Mouse (Mus musculus) embryonic facial prominence, embryonic 10.5 days (tissue): Measurements from ENCODE around the gene Tnfsf11. TPM values are rescaled to one million over a fixed set of nuclear protein-coding genes. Genes with fewer than 3 reads are reported as not detected.
A peak's percentile ranks its signal among the peaks of the same experiment; 100 is the strongest.

Experiments
- DNase-seq: peaks from one replicate; pipeline ENCODE4 v3.0.0-alpha.2; 2017; ENCODE audit warnings: low spot score
- H3K27ac ChIP-seq: fragments of 300-500 bp; sonication (generic); replicated peaks from 2 replicates; pipeline ENCODE4 v1.5.1; 2016; ENCODE audit warnings: mild to moderate bottlenecking
- H3K27me3 ChIP-seq: fragments of 300-500 bp; sonication (generic); replicated peaks from 2 replicates; pipeline ENCODE4 v1.6.1; 2016; ENCODE audit warnings: low read depth, mild to moderate bottlenecking; ENCODE audit not compliant: poor library complexity, severe bottlenecking
- H3K36me3 ChIP-seq: fragments of 300-500 bp; sonication (generic); replicated peaks from 2 replicates; pipeline ENCODE4 v1.6.1; 2016; ENCODE audit warnings: mild to moderate bottlenecking, moderate library complexity
- H3K4me1 ChIP-seq: fragments of 300-500 bp; sonication (generic); 2 replicates; pipeline ENCODE4 v1.6.1; 2016
- H3K4me3 ChIP-seq: fragments of 300-500 bp; sonication (generic); 2 replicates; pipeline ENCODE4 v1.5.1; 2016; ENCODE audit warnings: mild to moderate bottlenecking, moderate library complexity
- H3K9me3 ChIP-seq: fragments of 300-500 bp; sonication (generic); 2 replicates; pipeline ENCODE4 v1.6.1; 2016; ENCODE audit warnings: mild to moderate bottlenecking
- WGBS: fragments of 180-500 bp; shearing (Covaris S2); methylation state at CpG from one replicate; pipeline ENCODE4 v1.1.7; 2016; 5-methylcytosine and 5-hydroxymethylcytosine counted together
- polyA plus RNA-seq: library from polyadenylated mRNA; unstranded; fragments of >200 nt; fragmentation: Nextera tagmentation; extraction: Ambion mirVana; gene quantifications from 2 replicates; pipeline ENCODE4 v1.2.1, GENCODE M21; 2016

Gene Tnfsf11
- polyA plus RNA-seq = 0.09 TPM in 2 replicates

DNA sequence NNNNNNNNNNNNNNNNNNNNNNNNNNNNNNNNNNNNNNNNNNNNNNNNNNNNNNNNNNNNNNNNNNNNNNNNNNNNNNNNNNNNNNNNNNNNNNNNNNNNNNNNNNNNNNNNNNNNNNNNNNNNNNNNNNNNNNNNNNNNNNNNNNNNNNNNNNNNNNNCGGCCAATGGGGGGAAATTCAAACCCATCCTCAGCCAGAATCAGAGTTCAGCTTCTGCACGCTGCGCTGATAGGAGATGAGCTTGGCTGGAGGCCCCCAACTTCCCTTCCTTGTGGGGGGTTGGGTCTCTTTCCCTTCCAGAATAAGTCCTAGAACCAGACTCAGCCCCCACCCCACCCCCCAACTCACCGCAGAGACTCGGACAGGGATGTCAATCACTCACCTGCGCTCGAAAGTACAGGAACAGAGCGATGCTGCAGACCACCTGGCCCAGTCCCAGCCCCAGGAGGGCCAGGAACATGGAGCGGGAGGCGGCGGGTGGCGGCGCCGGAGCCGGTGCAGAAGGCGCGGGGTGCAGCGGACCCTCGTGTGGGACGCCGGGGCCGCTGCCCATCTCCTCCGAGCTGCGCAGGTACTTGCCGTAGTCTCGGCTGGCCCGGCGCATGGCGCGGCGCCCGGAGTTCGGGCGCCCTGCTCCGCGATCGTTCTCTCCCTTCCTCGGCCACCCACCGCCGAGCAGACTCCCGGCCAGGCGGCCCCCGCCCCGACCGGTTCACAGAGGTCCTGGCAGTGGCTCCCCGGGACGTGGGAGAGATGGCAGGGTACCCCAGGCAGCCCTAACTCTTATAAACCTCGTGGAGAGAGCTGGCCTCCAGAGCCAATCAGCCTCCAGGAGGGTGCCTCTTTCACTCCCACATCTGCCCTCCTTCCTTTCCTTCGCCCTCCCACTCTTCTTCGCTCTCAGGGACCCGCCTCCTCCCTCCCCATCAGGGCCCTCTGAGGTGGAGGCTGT lies at the start of gene Tnfsf11:
TSS of gene Tnfsf11 (minus strand) at position 758 of the 952 bp plus-strand sequence.
- H3K27ac ChIP-seq = peak within 1 kb of the TSS; percentile 54; the same call in 1 of the 2 replicates
- WGBS = 1% methylated on average over 51 of the region's 51 CpGs
- no peaks in the 10 kb centered on the region for H3K36me3 ChIP-seq
- peaks cover 11% of the 10 kb centered on the region for H3K4me1 ChIP-seq
- peaks cover 42% of the 10 kb centered on the region for H3K27me3 ChIP-seq
- H3K9me3 ChIP-seq = no peaks in the 10 kb centered on the region
- H3K4me3 ChIP-seq = peak within 1 kb of the TSS; percentile 63
- peak; percentile 52 for DNase-seq

DNA sequence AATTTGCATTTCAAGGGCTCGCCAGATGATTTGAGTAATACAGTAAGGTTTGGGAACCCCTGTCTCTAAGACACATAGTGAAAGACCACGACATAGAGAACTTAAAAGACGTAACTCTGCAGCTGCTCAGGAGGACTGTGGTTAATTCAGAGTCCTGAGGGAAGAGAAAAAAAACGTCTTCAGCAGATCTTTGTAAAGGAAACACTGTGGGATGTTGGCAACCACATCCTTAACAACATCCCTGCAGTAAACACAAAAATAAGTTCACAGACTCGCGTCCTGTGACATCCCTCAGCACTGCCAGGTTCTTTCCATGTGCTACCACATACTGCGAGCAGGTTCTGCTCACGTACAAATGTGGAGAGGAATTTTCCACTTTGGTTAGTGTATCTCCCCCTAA lies 48.9 kb upstream of the Tnfsf11 start:
- H3K4me3 ChIP-seq = no peak overlapping the region
- no peaks in the 10 kb centered on the region for H3K36me3 ChIP-seq
- H3K9me3 ChIP-seq = no peaks in the 10 kb centered on the region
- WGBS = 70% methylated on average over 8 of the region's 8 CpGs
- DNase-seq = no peak
- no peaks in the 10 kb centered on the region for H3K4me1 ChIP-seq
- no peaks in the 10 kb centered on the region for H3K27me3 ChIP-seq
- no peak overlapping the region for H3K27ac ChIP-seq

- no peaks in the 10 kb centered on the region for H3K9me3 ChIP-seq
- no peaks in the 10 kb centered on the region for H3K4me1 ChIP-seq
- H3K36me3 ChIP-seq = no peaks in the 10 kb centered on the region
- 80% methylated on average over 4 of the region's 4 CpGs for WGBS
- no peak overlapping the region for H3K27ac ChIP-seq
- H3K27me3 ChIP-seq = no peaks in the 10 kb centered on the region
- DNase-seq = no peak
- no peak overlapping the region for H3K4me3 ChIP-seq
Measured at GRCm38 (mm10) chr14:78355381-78355780, 47.5 kb upstream of the Tnfsf11 start.

- whole genome bisulfite sequencing = 82% methylated on average over 4 of the region's 4 CpGs
- Histone ChIP-seq H3K4me1 (no peaks in the 10 kb centered on the region), H3K9me3 (no peaks in the 10 kb centered on the region), H3K27ac (no peak overlapping the region), H3K36me3 (no peaks in the 10 kb centered on the region), H3K4me3 (no peak overlapping the region), H3K27me3 (no peaks in the 10 kb centered on the region)
- DNase-seq = no peak
Measured at GRCm38 (mm10) chr14:78352865-78353264, 45.0 kb upstream of the Tnfsf11 start.

- Histone ChIP-seq H3K36me3 (no peaks in the 10 kb centered on the region), H3K27me3 (no peaks in the 10 kb centered on the region), H3K4me1 (no peaks in the 10 kb centered on the region), H3K27ac (no peak overlapping the region), H3K4me3 (no peak overlapping the region), H3K9me3 (no peaks in the 10 kb centered on the region)
- DNase-seq = no peak
- WGBS = 93% methylated on average over 7 of the region's 7 CpGs
Measured at GRCm38 (mm10) chr14:78351544-78351943, 43.7 kb upstream of the Tnfsf11 start.

DNA sequence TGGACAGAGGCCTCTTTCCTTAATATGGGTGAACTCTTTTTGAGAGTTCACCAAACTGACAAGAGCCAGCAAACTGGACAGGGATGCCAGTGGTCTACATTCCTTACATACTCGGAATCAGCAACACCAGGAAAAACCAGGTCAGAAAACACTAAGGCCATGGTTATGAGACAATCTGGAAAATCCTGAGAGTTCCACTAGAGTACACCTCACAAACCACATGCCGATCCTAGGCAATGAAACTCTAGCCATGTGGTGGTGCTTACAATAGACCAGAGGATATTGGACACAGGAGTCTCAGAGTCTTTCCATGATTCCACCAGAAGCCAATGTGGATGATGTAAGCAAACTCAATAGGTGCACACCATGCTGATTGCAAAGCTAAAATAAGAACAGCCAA lies 39.9 kb upstream of the Tnfsf11 start:
- 81% methylated on average over 2 of the region's 2 CpGs for WGBS
- no peaks in the 10 kb centered on the region for H3K4me1 ChIP-seq
- no peak overlapping the region for H3K4me3 ChIP-seq
- H3K9me3 ChIP-seq = no peaks in the 10 kb centered on the region
- H3K27ac ChIP-seq = no peak overlapping the region
- no peaks in the 10 kb centered on the region for H3K36me3 ChIP-seq
- DNase-seq = no peak
- no peaks in the 10 kb centered on the region for H3K27me3 ChIP-seq

DNA sequence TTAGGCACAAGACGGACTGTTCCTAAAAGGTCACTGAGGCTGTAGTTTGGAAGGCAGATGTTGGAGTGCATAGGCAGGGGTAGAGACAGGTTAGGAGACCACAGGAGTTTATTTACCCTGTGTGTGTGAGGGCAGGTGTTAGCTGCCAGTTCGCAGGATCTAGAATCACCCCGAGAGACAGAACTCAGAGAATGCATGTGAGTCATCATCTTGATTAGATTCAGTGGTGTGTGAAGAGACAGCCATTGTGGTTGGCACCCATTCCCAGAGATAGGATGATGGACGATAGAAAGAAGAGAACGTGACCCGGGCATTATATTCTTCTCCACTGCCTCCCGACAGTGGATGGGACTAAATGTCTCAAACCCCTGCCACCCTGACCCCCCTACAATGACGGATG lies 35.2 kb upstream of the Tnfsf11 start:
- no peaks in the 10 kb centered on the region for H3K9me3 ChIP-seq
- H3K4me3 ChIP-seq = no peak overlapping the region
- WGBS = 75% methylated on average over 8 of the region's 8 CpGs
- H3K4me1 ChIP-seq = no peaks in the 10 kb centered on the region
- H3K27me3 ChIP-seq = no peaks in the 10 kb centered on the region
- DNase-seq = no peak
- no peaks in the 10 kb centered on the region for H3K36me3 ChIP-seq
- no peak overlapping the region for H3K27ac ChIP-seq

GRCm38 (mm10) chr14:78342146-78342545 lies 34.3 kb upstream of the Tnfsf11 start:
- WGBS = 83% methylated on average over 4 of the region's 4 CpGs
- Histone ChIP-seq H3K27me3 (no peaks in the 10 kb centered on the region), H3K27ac (no peak overlapping the region), H3K4me1 (no peaks in the 10 kb centered on the region), H3K9me3 (no peaks in the 10 kb centered on the region), H3K36me3 (no peaks in the 10 kb centered on the region), H3K4me3 (no peak overlapping the region)
- no peak for DNase-seq

GRCm38 (mm10) chr14:78333341-78333740 lies 25.5 kb upstream of the Tnfsf11 start:
- Histone ChIP-seq H3K9me3 (no peaks in the 10 kb centered on the region), H3K36me3 (no peaks in the 10 kb centered on the region), H3K27ac (no peak overlapping the region), H3K4me3 (no peak overlapping the region), H3K4me1 (peaks cover 13% of the 10 kb centered on the region), H3K27me3 (no peaks in the 10 kb centered on the region)
- WGBS = 86% methylated on average over 3 of the region's 3 CpGs
- no peak for DNase-seq

DNA sequence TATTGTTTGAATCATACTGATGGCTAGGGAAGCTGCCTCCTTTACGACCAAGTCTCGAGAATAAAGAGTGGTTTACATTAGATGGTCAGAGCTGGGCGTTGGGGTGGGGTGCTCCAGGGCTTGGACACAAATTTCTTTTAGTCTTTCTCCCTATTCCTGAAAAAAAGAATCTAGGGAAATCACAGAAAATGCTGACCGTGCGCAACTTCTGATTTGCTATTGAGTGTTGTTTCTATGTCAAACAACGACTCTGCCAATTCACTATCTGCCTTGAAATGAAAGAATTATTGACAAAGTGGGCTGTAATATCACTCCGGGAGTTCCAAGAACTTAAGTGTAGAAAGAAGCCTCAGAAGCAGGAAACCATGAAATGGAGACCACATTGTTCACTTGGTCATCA lies 23.5 kb upstream of the Tnfsf11 start:
- no peaks in the 10 kb centered on the region for H3K9me3 ChIP-seq
- H3K36me3 ChIP-seq = no peaks in the 10 kb centered on the region
- WGBS = 84% methylated on average over 7 of the region's 7 CpGs
- H3K4me1 ChIP-seq = peaks cover 13% of the 10 kb centered on the region
- H3K27me3 ChIP-seq = no peaks in the 10 kb centered on the region
- no peak for DNase-seq
- H3K4me3 ChIP-seq = no peak overlapping the region
- H3K27ac ChIP-seq = no peak overlapping the region

- no peak for DNase-seq
- Histone ChIP-seq H3K9me3 (no peaks in the 10 kb centered on the region), H3K4me3 (no peak overlapping the region), H3K27ac (no peak overlapping the region), H3K36me3 (no peaks in the 10 kb centered on the region), H3K4me1 (peaks cover 13% of the 10 kb centered on the region), H3K27me3 (no peaks in the 10 kb centered on the region)
- 55% methylated on average over 11 of the region's 11 CpGs for WGBS
Measured at GRCm38 (mm10) chr14:78330576-78331300, 22.9 kb upstream of the Tnfsf11 start.

DNA sequence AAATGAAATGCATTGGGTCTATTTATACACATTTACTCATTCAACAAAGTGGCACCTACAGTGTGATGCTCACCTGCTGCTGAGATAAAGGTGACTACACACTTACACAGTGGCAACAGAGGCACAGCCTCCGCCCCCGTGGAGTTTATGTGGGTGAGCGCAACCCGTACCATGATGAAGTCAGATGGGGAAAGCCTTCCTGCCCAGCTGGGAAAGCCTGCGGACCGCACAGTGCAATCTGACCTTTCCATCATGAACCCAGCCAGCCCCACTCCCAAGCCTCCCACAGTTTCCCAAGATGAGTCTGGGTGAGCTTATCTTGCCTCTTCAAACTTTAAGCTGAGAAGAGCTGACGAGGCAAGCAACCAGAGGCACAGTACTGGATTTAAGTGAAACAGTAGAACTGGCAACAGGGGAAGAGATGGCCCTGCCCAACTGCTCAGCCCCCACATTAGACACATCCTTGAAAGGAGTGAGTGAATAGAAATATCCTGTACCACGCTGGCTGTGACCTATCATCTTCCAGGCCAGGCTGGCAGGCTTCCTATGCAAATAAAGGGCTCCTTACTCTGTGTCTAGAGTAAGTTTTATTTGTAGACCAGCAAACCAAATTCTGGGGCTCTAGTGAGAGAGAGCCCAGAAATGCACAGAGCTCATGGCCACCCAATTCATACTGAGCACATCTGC lies 22.1 kb upstream of the Tnfsf11 start:
- 78% methylated on average over 8 of the region's 8 CpGs for WGBS
- Histone ChIP-seq H3K27me3 (no peaks in the 10 kb centered on the region), H3K27ac (no peak overlapping the region)

More for the DNA sequence above, 22.1 kb upstream of the Tnfsf11 start:
- Histone ChIP-seq H3K9me3 (no peaks in the 10 kb centered on the region), H3K36me3 (no peaks in the 10 kb centered on the region), H3K4me1 (peaks cover 13% of the 10 kb centered on the region), H3K4me3 (no peak overlapping the region)
- DNase-seq = no peak
